Mouse (Mus musculus) adrenal gland, postnatal 36 days (tissue): ENCODE measurements around the gene Slc38a9. TPM values are rescaled to one million over a fixed set of nuclear protein-coding genes. Genes with fewer than 3 reads are reported as not detected.
A peak's percentile ranks its signal among the peaks of the same experiment; 100 is the strongest.

Experiments used
- DNase-seq, 2 experiments: peaks; one replicate each; pipeline ENCODE4 v3.0.0; 2021; ENCODE audit warnings: mixed read lengths in 1 of 2
- total RNA-seq, 2 experiments: library from RNA; stranded (reverse); gene quantifications; 2 replicates each; pipeline ENCODE4 v1.2.3; 2021

The Slc38a9 gene
- total RNA-seq, 2 experiments from 2014 or later: 16.6 to 22.1 TPM

GRCm38 (mm10) chr13:112770528-112771328 is 110.2 kb downstream of the Slc38a9 start:
- DNase-seq: peak; percentile 78 to 84

- DNase-seq: peak; percentile 53 to 66
Measured at GRCm38 (mm10) chr13:112771447-112772208, 111.1 kb downstream of the Slc38a9 start.

- peak; percentile 59 to 60 for DNase-seq
Measured at GRCm38 (mm10) chr13:112772252-112772651, 111.7 kb downstream of the Slc38a9 start.

GRCm38 (mm10) chr13:112772861-112773260 is 112.3 kb downstream of the Slc38a9 start:
- no peak for DNase-seq

- no peak for DNase-seq
Measured at GRCm38 (mm10) chr13:112773991-112774675, 113.6 kb downstream of the Slc38a9 start.

GRCm38 (mm10) chr13:112775856-112776255 is 115.3 kb downstream of the Slc38a9 start:
- no peak for DNase-seq

GRCm38 (mm10) chr13:112778407-112778806 is 117.9 kb downstream of the Slc38a9 start:
- DNase-seq: peak in 1 of 2 experiments; percentile 23

- DNase-seq: no peak
Measured at GRCm38 (mm10) chr13:112785305-112785704, 124.8 kb downstream of the Slc38a9 start.

GRCm38 (mm10) chr13:112786142-112786541 is 125.6 kb downstream of the Slc38a9 start:
- DNase-seq: no peak

GRCm38 (mm10) chr13:112786942-112787533 is 126.5 kb downstream of the Slc38a9 start:
- DNase-seq: no peak

Other genes starting within 250 kb of the Slc38a9 start
- 100 to 1,000 TPM; 350 to 409 TPM for gene Il6st, start 196.7 kb upstream of the Slc38a9 start, total RNA-seq
- under 1 TPM; 0.13 to 0.20 TPM for gene Il31ra, start 66.4 kb upstream of the Slc38a9 start, total RNA-seq
- under 1 TPM; 0.50 to 0.86 TPM for gene Ddx4, start 8.3 kb upstream of the Slc38a9 start, total RNA-seq
- 100 to 1,000 TPM; 253 to 287 TPM for gene Plpp1, start 140.0 kb downstream of the Slc38a9 start, total RNA-seq